Comparison of ENCODE assay signal across 10 mouse cellular contexts in genomic region chr9:110746961-110747360, GRCm38 (mm10). TPM values are rescaled to one million over a fixed set of nuclear protein-coding genes. Genes with fewer than 3 reads are reported as not detected.
DNase-seq lines count a peak whose midpoint lies in the region; ATAC-seq and TF ChIP-seq lines count a peak whose summit lies in the region.
"Had no signal": no experiment of that assay in that cellular context is flagged by ENCODE, and none has a peak within 500 bp of the region (broad histone marks: within the 10 kb centered on the region; RNA-seq: fewer than 3 reads in every experiment).

Pth1r (minus strand) TSS chr9:110747145.

- intact Hi-C loops in left cerebral cortex, adult 2 months (cut with DNase I): no loop called here

- H3K27me3 ChIP-seq in lung, embryonic 14.5 days (ENCODE audit: insufficient read depth, low read length): peaks cover 30% of the 10 kb centered on the region; the same call in 1 of the 2 replicates
- peaks cover 15% of the 10 kb centered on the region for H3K27me3 ChIP-seq in intestine, embryonic 15.5 days (replicated peaks)
- H3K27me3 ChIP-seq in liver, embryonic 12.5 days (replicated peaks): peaks cover 66% of the 10 kb centered on the region

- no peak within 1 kb of the TSS for H3K4me2 ChIP-seq in lung, embryonic 14.5 days
- no peak within 1 kb of the TSS for H3K4me2 ChIP-seq in intestine, embryonic 15.5 days (replicated peaks)
- H3K4me2 ChIP-seq in liver, embryonic 12.5 days: no peak within 1 kb of the TSS

- no peak within 1 kb of the TSS for H3K9ac ChIP-seq in lung, embryonic 14.5 days
- H3K9ac ChIP-seq in intestine, embryonic 15.5 days: no peak within 1 kb of the TSS
- no peak within 1 kb of the TSS for H3K9ac ChIP-seq in liver, embryonic 12.5 days

- no peak within 1 kb of the TSS; the same call in 1 of the 2 replicates for H3K27ac ChIP-seq in lung, embryonic 14.5 days (ENCODE audit: low read depth)
- no peak within 1 kb of the TSS for H3K27ac ChIP-seq in intestine, embryonic 15.5 days
- peak within 1 kb of the TSS; percentile 23; the same call in 1 of the 2 replicates for H3K27ac ChIP-seq in liver, embryonic 12.5 days
- H3K27ac ChIP-seq in left cerebral cortex, adult 2 months: no peak within 1 kb of the TSS

- H3K4me1 ChIP-seq in lung, embryonic 14.5 days (ENCODE audit: insufficient read depth): peaks cover 19% of the 10 kb centered on the region
- H3K4me1 ChIP-seq in intestine, embryonic 15.5 days (replicated peaks): peaks cover 25% of the 10 kb centered on the region
- H3K4me1 ChIP-seq in liver, embryonic 12.5 days: peaks cover 56% of the 10 kb centered on the region

- WGBS in lung, embryonic 14.5 days: 40% methylated on average over 7 of the region's 7 CpGs
- 54% methylated on average over 7 of the region's 7 CpGs for WGBS in intestine, embryonic 15.5 days
- WGBS in liver, embryonic 12.5 days (ENCODE audit: insufficient replicate concordance): 66% methylated on average over 7 of the region's 7 CpGs

- no peak for DNase-seq in adrenal gland, adult 18-20 months (ENCODE audit: low spot score in 2 of 2)
- DNase-seq in adrenal gland, adult 8-10 months: no peak
- DNase-seq in lung, embryonic 14.5 days: peak; percentile 64
- DNase-seq in lung, postnatal 14 days: no peak
- DNase-seq in layer of hippocampus, adult 8-10 months (ENCODE audit: low spot score in 2 of 2): no peak
- no peak for DNase-seq in left cerebral cortex, adult 2 months (ENCODE audit: extremely low spot score in 1 of 2, low spot score in 2 of 2)
- DNase-seq: thymus, postnatal 25 days had no signal

- no peaks in the 10 kb centered on the region for H3K9me3 ChIP-seq in lung, embryonic 14.5 days (ENCODE audit: low read depth, low read length)
- no peaks in the 10 kb centered on the region for H3K9me3 ChIP-seq in intestine, embryonic 15.5 days
- no peaks in the 10 kb centered on the region for H3K9me3 ChIP-seq in liver, embryonic 12.5 days (replicated peaks)

- no peak within 1 kb of the TSS for H3K4me3 ChIP-seq in lung, embryonic 14.5 days (ENCODE audit: low read depth, low read length)
- H3K4me3 ChIP-seq in intestine, embryonic 15.5 days (replicated peaks): no peak within 1 kb of the TSS
- no peak within 1 kb of the TSS for H3K4me3 ChIP-seq in liver, embryonic 12.5 days
- no peak within 1 kb of the TSS for H3K4me3 ChIP-seq in left cerebral cortex, adult 2 months

- ATAC-seq in lung, embryonic 14.5 days (ENCODE audit: insufficient read depth): no peak
- no peak for ATAC-seq in intestine, embryonic 15.5 days
- no peak for ATAC-seq in liver, embryonic 12.5 days

- TF ChIP-seq CTCF in lung, embryonic 14.5 days (IDR thresholded peaks at IDR 0.05; ENCODE audit: low read depth): no peak
- no peak for TF ChIP-seq CTCF in left cerebral cortex, adult 2 months (IDR thresholded peaks at IDR 0.05)

- H3K36me3 ChIP-seq in lung, embryonic 14.5 days (ENCODE audit: insufficient read depth): no peaks in the 10 kb centered on the region
- H3K36me3 ChIP-seq in intestine, embryonic 15.5 days: no peaks in the 10 kb centered on the region
- H3K36me3 ChIP-seq in liver, embryonic 12.5 days: no peaks in the 10 kb centered on the region

RNA-seq across cellular contexts. Expression of gene Pth1r, which starts in this region (rescaled TPM):
- 10 to 100 TPM; 11.3 to 34.2 TPM for total RNA-seq in adrenal gland, adult 18-20 months (2021)
- 10 to 100 TPM in 1 of 4 experiments, 1 to 10 TPM in 3; 7.2 to 12.3 (median 9.3) TPM for total RNA-seq in adrenal gland, adult 8-10 months (2022)
- 88.6 and 97.8 TPM in 2 replicates for polyA plus RNA-seq in lung, embryonic 14.5 days (2014; fragmentation: Nextera tagmentation; extraction: Ambion mirVana)
- polyA plus RNA-seq in intestine, embryonic 15.5 days (2015; fragmentation: Nextera tagmentation; extraction: Ambion mirVana): 21.6 and 23.6 TPM in 2 replicates
- 7.8 and 9.1 TPM in 2 replicates for polyA plus RNA-seq in liver, embryonic 12.5 days (2016; fragmentation: Nextera tagmentation; extraction: Ambion mirVana)
- 10 to 100 TPM in 1 of 4 experiments, 1 to 10 TPM in 3; 6.1 to 10.5 (median 8.7) TPM for total RNA-seq in layer of hippocampus, adult 8-10 months (2022)
- 1 to 10 TPM; 5.8 to 7.2 TPM for total RNA-seq in left cerebral cortex, adult 2 months (2021)
- total RNA-seq: neutrophil, adult 5-6 weeks had no signal
